Mouse (Mus musculus) fibroblast of lung, adult 2 months (primary cell): ENCODE data around the gene Aspdh.

ENCODE experiments used
- DNase-seq: peaks from one replicate; pipeline ENCODE4 v3.0.0-alpha.2; 2011; ENCODE audit warnings: low read depth

Gene Aspdh

GRCm38 (mm10) chr7:44497361-44498055 is 32.3 kb downstream of the Aspdh start:
- DNase-seq = no peak

- DNase-seq = no peak
These were observed 33.7 kb downstream of the Aspdh start for GRCm38 (mm10) chr7:44498922-44499321.

DNA sequence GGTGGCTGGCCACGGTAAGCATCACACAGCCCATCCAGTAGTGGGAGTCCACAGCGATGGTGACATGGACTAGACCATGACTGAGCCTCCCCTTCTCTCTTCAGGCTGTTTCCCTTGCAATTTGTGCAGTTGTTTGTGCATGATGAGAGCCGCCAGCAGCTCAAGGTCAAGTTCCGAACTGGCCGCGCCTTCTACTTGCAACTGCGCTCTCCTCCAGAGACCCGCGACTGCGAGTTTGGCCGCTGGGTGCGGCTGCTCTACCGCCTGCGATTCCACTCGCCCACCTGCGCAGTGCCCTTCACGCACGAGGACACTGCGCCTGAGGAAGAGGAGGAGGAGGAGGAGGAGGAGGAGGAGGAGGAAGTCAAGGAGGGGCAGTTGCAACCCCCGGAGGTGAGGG is 34.9 kb downstream of the Aspdh start:
- DNase-seq = no peak

GRCm38 (mm10) chr7:44501563-44502115 is 36.4 kb downstream of the Aspdh start:
- DNase-seq = peak; percentile 36

GRCm38 (mm10) chr7:44507491-44507890 is 42.3 kb downstream of the Aspdh start:
- DNase-seq = no peak
